Mouse (Mus musculus) CD8-positive naive resting alpha-beta T cell, adult 2 months (primary cell): ENCODE data around the gene Ganab.

Experiments
- DNase-seq, 2 experiments: peaks; one replicate each; pipeline ENCODE4 v3.0.0; 2022; ENCODE audit warnings: low read depth in 2 of 2, low spot score in 2 of 2

The Ganab gene

DNA sequence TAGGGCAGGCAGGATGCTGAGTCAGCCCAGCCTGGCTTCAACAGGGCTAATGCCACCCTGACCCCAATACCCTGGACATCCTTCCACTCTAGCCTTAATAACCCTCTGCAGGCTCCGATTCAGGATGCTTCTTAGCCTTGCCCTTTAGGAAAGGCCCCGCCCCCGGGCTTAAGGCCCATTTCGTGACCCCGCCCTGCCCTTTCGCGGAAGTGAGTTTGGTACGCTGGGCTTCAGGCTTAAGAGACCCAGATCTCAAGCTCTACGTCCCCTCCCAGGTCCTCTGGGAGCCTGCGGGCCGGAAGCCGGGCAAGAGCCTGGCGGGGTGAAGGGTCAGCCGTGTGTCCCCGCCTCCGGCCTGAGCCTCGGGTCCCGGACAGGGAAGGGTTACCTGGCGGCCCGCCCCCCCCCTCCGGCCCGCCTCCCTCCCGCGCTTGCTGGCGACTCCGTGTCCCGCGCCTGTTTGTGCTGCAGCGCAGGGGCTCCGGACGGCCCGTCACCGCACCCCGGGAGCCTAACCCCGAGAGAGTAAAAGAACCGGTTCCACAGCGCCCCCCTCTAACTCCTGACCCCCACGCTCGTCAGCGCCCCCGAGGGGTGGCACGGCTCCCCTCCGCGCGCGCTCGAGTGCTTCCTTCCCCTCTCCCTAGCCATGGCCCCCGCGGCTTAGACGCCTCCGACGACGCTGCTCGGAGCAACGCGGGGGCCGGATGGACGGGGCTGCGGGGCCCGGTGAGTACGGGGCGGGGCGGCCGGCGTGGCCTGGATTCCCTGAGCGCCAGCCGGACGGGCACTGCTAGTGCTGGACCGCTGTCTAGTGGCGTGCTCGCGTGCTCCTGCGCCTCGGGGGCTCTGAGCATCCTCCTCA is 31.6 kb downstream of the Ganab start, which contains the start of the genes Rom1 and Eml3:
Gene Rom1, minus strand, starts transcription at position 133 of the 865 bp plus-strand sequence.
Gene Eml3, plus strand, starts transcription at position 329 of the 865 bp plus-strand sequence.
- peak; percentile 77 to 83 for DNase-seq

DNA sequence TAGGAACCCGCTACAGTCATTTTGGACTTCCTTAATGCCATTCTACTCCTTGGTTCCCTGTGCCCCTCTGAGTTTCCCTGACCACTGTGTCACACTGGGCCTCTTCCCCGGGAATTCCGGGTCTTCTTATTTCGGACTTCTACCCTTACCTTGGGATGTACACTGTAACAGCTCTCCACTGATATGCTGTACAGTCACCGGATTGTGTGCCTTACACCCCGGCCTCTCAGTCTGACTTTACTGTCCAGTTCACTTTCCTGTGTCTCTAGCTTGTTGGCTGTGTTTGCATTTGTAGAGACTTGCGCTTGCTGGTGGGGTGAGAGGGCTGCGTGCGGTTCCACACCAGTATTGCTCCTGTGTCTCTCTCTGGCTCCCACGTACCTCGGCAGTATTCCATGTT is 32.2 kb downstream of the Ganab start:
- no peak for DNase-seq

DNA sequence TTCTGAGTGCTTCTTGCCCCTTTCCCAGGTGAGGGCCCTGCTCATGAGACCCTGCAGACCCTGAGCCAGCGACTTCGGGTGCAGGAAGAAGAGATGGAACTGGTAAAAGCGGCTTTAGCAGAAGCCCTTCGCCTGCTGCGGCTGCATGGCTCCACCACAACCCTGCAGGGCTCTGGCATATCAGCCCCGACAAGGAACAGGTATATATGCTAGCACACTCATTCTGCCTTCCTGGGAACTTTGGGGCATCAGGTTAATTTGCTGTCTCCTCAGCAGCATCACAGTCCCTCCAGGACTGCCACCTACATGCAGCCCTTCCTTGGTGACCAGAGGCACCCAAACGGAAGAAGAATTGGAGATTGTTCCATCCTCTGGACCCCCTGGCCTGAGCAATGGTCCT is 32.9 kb downstream of the Ganab start:
- no peak for DNase-seq

DNA sequence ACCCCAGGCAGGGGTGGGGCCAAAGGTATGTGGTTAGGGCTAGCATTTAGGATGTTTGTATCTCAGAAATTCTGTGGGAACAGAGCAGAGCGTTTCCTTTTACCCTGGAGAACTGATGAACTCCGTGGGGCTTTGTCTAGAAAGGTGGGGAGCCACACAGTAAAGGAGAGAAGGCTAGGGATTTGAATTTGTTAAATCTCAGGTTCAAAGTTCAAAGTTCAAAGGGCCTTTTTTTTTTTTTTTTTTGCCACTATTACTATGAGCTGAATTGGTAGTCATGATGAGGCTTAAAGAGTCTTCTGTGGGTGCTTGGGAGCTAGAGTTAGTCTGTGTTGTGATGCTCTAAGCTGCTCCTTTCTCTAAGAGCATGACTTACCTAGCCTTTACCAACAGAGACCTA is 38.9 kb downstream of the Ganab start:
- DNase-seq = no peak

- no peak for DNase-seq
Observed at GRCm38 (mm10) chr19:8940526-8941133, 42.8 kb downstream of the Ganab start.

GRCm38 (mm10) chr19:8941136-8941514 is 43.3 kb downstream of the Ganab start:
- DNase-seq = no peak

- peak; percentile 94 to 96 for DNase-seq
Observed at GRCm38 (mm10) chr19:8941515-8942217, 43.8 kb downstream of the Ganab start, which contains the start of gene Mta2. Gene Mta2 (plus strand): TSS chr19:8941875.

DNA sequence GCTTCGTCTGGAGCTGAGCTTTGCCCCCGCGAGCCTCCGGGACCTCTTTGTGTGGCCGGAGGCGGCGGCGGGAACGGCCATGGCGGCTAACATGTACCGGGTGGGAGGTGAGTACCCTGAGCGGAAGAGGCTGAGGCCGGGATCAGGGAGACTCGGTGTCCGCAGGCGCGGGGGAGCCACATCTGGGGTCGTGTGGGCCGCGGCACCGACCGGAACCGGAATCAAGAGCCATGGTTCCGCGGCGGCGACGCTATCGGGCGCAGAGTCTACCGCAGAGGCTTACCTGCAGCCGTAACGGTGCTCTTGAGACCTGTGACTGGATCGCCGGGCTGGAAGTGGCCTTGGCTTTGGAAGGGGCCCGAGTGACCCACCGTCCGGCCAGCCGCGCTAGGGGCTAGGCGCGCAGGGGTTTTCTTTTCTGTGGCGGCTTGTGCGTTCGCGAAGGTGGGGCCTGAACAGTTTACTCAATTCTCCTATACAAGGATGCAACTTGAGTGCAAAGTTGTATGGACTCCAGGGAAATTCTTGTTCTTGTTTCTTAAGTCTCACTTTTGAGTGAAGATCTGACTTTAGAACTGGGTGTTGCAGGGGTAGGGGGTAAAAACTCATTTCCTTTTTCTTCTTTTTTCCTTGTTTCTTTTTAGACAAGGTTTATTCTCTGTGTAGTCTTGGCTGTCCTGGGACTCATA is 44.5 kb downstream of the Ganab start:
- no peak for DNase-seq

DNA sequence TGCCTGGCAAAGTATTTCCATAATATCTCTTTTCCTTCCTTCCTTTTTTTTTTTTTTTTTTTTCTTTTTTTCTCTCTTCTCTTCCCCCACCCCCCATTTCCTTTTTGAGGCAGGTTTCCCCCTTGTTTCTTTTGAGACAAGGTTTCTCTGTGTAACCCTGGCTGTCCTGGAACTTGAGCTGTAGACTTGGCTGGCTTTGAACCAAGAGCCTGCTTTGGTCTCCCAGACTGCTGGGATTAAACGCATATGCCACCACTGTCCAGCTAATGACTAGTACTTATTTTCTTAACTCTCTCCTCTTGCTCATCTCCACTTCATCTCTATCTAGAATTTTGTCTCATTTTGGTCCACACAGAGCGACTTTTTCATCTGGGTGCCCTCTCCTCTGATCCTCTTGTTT is 45.2 kb downstream of the Ganab start:
- no peak for DNase-seq

DNA sequence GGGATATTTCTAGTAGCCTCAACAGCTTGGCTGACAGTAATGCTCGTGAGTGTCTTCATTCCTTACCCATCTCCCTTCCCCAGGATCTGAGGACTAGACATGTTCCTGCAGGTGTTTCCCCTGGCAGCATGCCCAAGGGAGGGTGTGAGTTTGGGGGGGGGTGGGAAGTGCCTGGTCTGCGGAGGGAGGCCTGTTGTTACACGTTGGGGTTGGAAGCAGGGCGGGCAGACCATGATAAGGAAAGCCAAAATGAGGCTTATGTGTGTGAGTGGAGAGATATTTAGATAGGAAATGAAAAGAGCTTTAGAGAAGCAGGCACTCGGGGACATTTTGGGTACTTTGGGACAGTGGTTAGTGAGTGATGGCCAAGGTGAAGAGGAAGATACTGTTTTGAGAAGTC is 46.2 kb downstream of the Ganab start:
- DNase-seq = no peak

DNA sequence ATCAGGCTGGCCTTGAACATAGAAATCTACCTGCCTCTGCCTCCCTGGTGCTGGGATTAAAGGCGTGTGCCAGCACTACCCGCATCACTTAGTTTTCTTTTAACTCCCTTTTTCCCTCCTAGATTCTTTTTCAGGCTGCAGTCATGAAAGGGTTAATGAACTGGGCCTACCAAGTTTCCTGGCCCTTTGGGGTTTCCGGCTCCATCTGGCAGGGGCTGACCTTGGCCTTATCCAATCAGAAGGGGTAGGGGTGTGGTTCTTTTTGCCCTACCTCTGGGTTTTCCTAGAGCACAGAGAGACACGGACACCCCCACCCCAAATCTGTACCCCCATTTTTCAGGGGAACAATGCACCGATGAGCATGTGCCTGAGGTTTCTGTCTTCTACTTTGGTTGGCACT is 46.9 kb downstream of the Ganab start:
- DNase-seq = peak in 1 of 2 experiments; percentile 35

DNA sequence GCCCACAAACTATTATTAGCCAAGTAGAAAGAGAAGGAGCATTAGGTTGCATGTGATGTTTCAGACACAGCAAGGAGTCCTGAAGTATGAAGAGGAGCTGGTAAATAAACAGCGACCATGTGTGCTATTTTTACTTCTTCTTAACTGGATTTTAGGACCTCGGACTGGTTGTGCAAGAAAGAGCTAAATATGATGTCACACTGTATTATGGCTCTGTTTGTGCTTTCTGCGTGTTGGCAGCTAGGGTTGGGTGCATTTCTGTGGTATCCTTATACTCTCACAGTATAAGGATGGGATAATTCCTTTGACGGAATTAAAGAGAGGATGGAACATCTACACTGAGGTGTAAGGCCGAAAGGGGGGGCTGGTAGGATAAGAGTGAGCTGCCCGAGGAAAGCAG is 47.4 kb downstream of the Ganab start:
- no peak for DNase-seq

DNA sequence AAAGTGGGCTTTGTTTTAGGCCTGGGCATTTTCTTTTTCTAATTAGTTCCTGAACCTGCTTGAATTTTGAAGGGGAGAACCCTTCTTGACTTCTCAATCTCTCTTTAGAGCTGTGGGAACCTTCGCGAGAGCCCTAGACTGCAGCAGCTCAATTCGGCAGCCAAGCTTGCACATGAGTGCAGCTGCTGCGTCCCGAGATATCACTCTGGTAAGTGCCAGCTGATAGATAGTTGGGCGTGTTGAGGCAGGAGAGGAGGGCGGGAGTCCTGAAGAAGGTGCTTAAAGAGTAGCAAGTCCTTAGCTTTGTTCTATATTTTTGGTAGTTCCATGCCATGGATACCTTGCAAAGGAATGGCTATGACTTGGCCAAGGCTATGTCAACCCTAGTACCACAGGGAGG is 49.1 kb downstream of the Ganab start:
- no peak for DNase-seq

DNA sequence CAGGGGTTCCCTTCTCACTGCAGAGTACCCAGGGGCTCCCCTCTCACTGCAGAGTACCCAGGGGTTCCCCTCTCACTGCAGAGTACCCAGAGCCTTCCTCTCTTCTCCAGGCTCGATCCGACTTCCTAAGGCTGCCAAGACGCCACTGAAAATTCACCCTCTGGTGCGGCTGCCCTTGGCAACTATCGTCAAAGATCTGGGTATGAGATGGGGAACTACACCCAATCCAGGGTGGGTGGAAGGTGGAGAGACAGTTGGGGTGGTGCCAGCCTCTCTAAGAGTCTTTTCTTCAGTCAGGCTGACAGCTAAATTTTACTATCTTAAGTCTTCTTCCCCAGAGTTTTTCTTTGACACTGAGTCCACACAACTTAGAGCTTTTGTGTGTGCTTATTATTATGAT is 52.3 kb downstream of the Ganab start:
- DNase-seq = no peak

- no peak for DNase-seq
Observed at GRCm38 (mm10) chr19:8952241-8952640, 54.4 kb downstream of the Ganab start.

GRCm38 (mm10) chr19:8953135-8954039 is 55.5 kb downstream of the Ganab start, which contains the start of gene Tut1:
Gene Tut1 (plus strand): TSS chr19:8953847.
- peak; percentile 89 to 90 for DNase-seq

- DNase-seq = no peak
Observed at GRCm38 (mm10) chr19:8954171-8954570, 56.3 kb downstream of the Ganab start.

DNA sequence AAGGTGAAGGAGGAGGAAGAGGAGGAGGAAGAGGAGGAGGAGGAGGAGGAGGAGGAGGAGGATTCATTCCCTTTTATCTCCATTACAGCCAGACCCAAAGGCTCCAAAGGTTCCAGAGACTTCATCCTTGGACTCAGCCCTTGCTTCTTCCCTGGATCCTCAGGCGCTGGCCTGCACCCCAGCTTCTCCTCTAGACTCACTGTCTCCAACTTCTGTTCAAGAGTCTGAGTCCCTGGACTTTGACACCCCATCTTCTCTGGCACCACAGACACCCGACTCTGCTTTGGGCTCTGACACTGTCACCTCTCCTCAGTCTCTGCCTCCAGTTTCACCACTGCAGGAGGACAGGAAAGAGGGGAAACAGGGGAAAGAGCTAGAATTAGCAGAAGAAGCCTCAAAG is 64.4 kb downstream of the Ganab start:
- no peak for DNase-seq

DNA sequence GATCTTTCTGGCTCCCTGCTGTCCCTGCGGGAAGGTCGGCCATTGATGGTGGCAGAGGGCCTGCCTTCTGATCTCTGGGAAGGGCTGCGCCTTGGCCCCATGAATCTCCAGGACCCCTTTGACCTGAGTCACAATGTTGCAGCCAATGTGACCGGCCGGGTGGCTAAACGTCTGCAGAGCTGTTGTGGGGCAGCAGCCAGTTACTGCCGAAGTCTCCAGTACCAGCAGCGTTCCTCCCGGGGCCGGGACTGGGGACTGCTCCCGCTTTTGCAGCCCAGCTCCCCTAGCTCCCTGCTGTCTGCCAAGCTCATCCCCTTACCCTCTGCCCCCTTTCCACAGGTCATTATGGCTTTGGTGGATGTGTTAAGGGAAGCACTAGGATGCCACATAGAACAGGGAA is 67.2 kb downstream of the Ganab start:
- DNase-seq = no peak

DNA sequence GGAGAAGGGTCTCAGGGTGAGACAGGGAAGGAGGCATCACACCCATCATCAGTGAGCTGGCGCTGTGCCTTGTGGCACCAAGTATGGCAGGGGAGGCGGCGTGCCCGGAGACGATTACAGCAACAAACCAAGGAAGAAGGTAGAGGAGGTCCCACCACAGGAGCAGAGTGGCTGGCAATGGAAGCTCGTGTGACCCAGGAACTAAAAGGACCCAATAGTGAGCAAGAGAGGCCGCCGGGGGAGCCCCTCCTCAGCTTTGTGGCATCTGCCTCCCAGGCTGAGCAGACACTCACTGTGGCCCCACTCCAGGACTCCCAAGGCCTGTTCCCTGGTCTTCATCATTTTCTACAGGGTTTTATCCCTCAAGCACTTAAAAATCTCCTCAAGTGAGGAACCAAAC is 67.9 kb downstream of the Ganab start:
- no peak for DNase-seq
